Mouse (Mus musculus) testis, adult 2 months (tissue): Measurements from ENCODE around the gene Bloc1s4. TPM values are rescaled to one million over a fixed set of nuclear protein-coding genes. Genes with fewer than 3 reads are reported as not detected.
"Not testable (repeated sequence)": the region's sequence is repeated elsewhere in the genome, so short reads cannot be mapped to it uniquely, and the experiment has no call there.

Source experiments
- H3K27ac ChIP-seq: fragments of 200-500 bp; 2 replicates; pipeline ENCODE4 v1.5.1; 2012; ENCODE audit warnings: low read depth, low read length; ENCODE audit not compliant: control insufficient read depth, insufficient read depth
- H3K27me3 ChIP-seq: fragments of 200-500 bp; 2 replicates; pipeline ENCODE4 v1.6.1; 2012; ENCODE audit warnings: mild to moderate bottlenecking, low read length, moderate library complexity; ENCODE audit not compliant: control insufficient read depth, insufficient read depth
- H3K36me3 ChIP-seq: fragments of 200-500 bp; 2 replicates; pipeline ENCODE4 v1.6.1; 2012; ENCODE audit warnings: mild to moderate bottlenecking, low read length; ENCODE audit not compliant: control insufficient read depth, insufficient read depth
- H3K4me1 ChIP-seq: fragments of 200-500 bp; 2 replicates; pipeline ENCODE4 v1.6.1; 2012; ENCODE audit warnings: low read length; ENCODE audit not compliant: control insufficient read depth, insufficient read depth
- H3K4me3 ChIP-seq: fragments of 200-500 bp; 2 replicates; pipeline ENCODE4 v1.5.1; 2012; ENCODE audit warnings: low read depth, mild to moderate bottlenecking, low read length, moderate library complexity, mixed read lengths; ENCODE audit not compliant: control insufficient read depth
- CTCF ChIP-seq: fragments of 200-500 bp; IDR thresholded peaks from 2 replicates; pipeline ENCODE4 v1.5.1; 2012; ENCODE audit warnings: low read depth, mild to moderate bottlenecking, inconsistent platforms, low read length, moderate library complexity; ENCODE audit not compliant: control insufficient read depth, insufficient read depth, insufficient replicate concordance
- POLR2A ChIP-seq: fragments of 200-500 bp; IDR thresholded peaks from 2 replicates; pipeline ENCODE4 v1.6.1; 2012; ENCODE audit warnings: low read depth, mild to moderate bottlenecking, inconsistent platforms, low read length, moderate library complexity; ENCODE audit not compliant: control insufficient read depth
- polyA plus RNA-seq: library from polyadenylated mRNA; depleted of rRNA; stranded (reverse); fragments of >200 nt; gene quantifications from 2 replicates; pipeline ENCODE4 v1.2.3, GENCODE M21; 2012; rRNA removed

Bloc1s4 gene
- polyA plus RNA-seq, result 22.6 and 22.9 TPM in 2 replicates

- H3K4me1 ChIP-seq, result peaks cover 7% of the 10 kb centered on the region
- no peaks in the 10 kb centered on the region for H3K36me3 ChIP-seq
- H3K27me3 ChIP-seq, result no peaks in the 10 kb centered on the region
- TF ChIP-seq CTCF (no peak), POLR2A (peak; percentile 82)
- H3K27ac ChIP-seq, result peak within 1 kb of the TSS; percentile 90
- peak within 1 kb of the TSS; percentile 98 for H3K4me3 ChIP-seq
Observed at GRCm38 (mm10) chr5:36748536-36749061, at the start of gene Bloc1s4. Gene Bloc1s4 (minus strand): TSS chr5:36748650.

- H3K4me3 ChIP-seq, result peak overlapping the region; percentile 92; the same call in 1 of the 2 replicates
- H3K27ac ChIP-seq, result peak overlapping the region; percentile 23; the same call in 1 of the 2 replicates
- no peak for TF ChIP-seq POLR2A
- no peak for TF ChIP-seq CTCF
Observed at GRCm38 (mm10) chr5:36797291-36797690, 48.8 kb upstream of the Bloc1s4 start.

GRCm38 (mm10) chr5:36796296-36797014 is 48.0 kb upstream of the Bloc1s4 start, which contains the start of gene Mrfap1:
Gene Mrfap1 (minus strand): TSS chr5:36796772.
- H3K27ac ChIP-seq, result peak within 1 kb of the TSS; percentile 97
- not testable (repeated sequence) for H3K27me3 ChIP-seq, H3K4me1 ChIP-seq, H3K36me3 ChIP-seq
- TF ChIP-seq POLR2A, result peak; percentile 91
- H3K4me3 ChIP-seq, result peak within 1 kb of the TSS; percentile 92

More at GRCm38 (mm10) chr5:36797291-36797690, 48.8 kb upstream of the Bloc1s4 start:
- no peaks in the 10 kb centered on the region; the same call in 1 of the 2 replicates for H3K36me3 ChIP-seq
- no peaks in the 10 kb centered on the region for H3K27me3 ChIP-seq
- H3K4me1 ChIP-seq, result peaks cover 4% of the 10 kb centered on the region

- not testable (repeated sequence) for H3K36me3 ChIP-seq, H3K27me3 ChIP-seq, H3K4me1 ChIP-seq
- Histone ChIP-seq H3K4me3 (peak overlapping the region; percentile 92), H3K27ac (peak overlapping the region; percentile 97)
Observed at GRCm38 (mm10) chr5:36795647-36796295, 47.3 kb upstream of the Bloc1s4 start.

GRCm38 (mm10) chr5:36791861-36792260 is 43.4 kb upstream of the Bloc1s4 start:
- Histone ChIP-seq H3K4me1 (peaks cover 1% of the 10 kb centered on the region), H3K27ac (no peak overlapping the region), H3K4me3 (no peak overlapping the region), H3K36me3 (no peaks in the 10 kb centered on the region; the same call in 1 of the 2 replicates), H3K27me3 (no peaks in the 10 kb centered on the region)
- TF ChIP-seq POLR2A (no peak), CTCF (no peak)

GRCm38 (mm10) chr5:36786052-36786451 is 37.6 kb upstream of the Bloc1s4 start:
- Histone ChIP-seq H3K27me3 (no peaks in the 10 kb centered on the region), H3K4me1 (no peaks in the 10 kb centered on the region), H3K36me3 (no peaks in the 10 kb centered on the region), H3K4me3 (no peak overlapping the region), H3K27ac (peak overlapping the region; percentile 18; the same call in 1 of the 2 replicates)
- TF ChIP-seq POLR2A (no peak), CTCF (no peak)

- no peak for TF ChIP-seq POLR2A
- no peak for TF ChIP-seq CTCF
- no peaks in the 10 kb centered on the region for H3K27me3 ChIP-seq
- no peak overlapping the region for H3K4me3 ChIP-seq
- H3K4me1 ChIP-seq, result no peaks in the 10 kb centered on the region
- no peaks in the 10 kb centered on the region for H3K36me3 ChIP-seq
- no peak overlapping the region for H3K27ac ChIP-seq
Observed at GRCm38 (mm10) chr5:36779512-36779911, 31.1 kb upstream of the Bloc1s4 start.
